Mouse (Mus musculus): ENCODE results near the gene Zdhhc1.

- no peak for TF ChIP-seq CTCF (IDR thresholded peaks at IDR 0.05; ENCODE audit: low read depth)
- no peak for TF ChIP-seq EP300 (IDR thresholded peaks at IDR 0.05; ENCODE audit: low read depth)
These were observed 30.4 kb upstream of the Zdhhc1 start for GRCm38 (mm10) chr8:105527110-105527509.
